Mouse (Mus musculus): ENCODE results near the gene Cbx7.
"Not testable (repeated sequence)": the region's sequence is repeated elsewhere in the genome, so short reads cannot be mapped to it uniquely, and the experiment has no call there.

The Cbx7 gene

GRCm38 (mm10) chr15:79950250-79951025 is 20.5 kb downstream of the Cbx7 start:
- peak in 1 of 2 experiments; percentile 47 for DNase-seq (ENCODE audit: low spot score in 2 of 2)

- DNase-seq (ENCODE audit: low spot score in 2 of 2) = no peak
These were observed 23.2 kb downstream of the Cbx7 start for GRCm38 (mm10) chr15:79947681-79948080.

DNA sequence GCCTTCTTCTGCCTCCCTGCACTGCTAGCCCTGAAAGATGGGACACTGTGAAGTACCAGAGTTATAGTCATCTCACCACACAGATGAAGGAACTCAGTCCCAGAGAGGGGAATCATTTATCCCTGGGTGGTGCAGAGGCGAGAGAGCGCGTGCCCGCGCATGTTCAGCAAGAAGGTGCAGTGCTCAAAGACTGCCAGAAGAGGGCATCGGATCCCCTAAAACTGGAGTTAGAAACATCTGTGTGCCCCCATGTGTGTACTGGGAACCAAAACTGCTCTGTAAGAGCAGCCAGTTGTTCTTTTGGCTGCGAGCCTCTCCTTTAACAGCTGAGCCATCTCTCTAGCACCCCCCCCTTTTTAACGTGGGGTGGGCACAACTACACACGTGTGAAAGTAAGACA is 24.1 kb downstream of the Cbx7 start:
- no peak for DNase-seq (ENCODE audit: low spot score in 2 of 2)

DNA sequence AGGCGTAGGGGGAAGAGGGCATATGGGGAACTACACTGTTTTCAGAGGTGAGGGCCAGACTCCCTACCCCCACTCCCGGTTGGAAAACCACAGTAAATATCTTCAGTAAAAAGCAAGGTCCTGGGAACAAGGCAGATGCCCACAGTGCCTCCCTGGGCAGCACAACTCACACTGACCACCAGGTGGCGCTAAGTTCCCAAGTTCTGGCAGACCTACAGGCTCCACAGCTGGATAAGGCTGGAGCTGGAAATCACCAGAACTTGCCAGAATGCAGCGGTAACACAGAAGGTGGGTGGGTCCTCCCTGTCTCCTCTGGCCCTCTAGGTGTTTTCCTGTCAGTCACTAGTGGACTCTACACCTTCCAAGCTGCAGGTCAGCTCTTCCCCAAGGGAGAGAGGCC is 24.9 kb downstream of the Cbx7 start:
- DNase-seq (ENCODE audit: low spot score in 2 of 2) = peak; percentile 90 to 91

DNA sequence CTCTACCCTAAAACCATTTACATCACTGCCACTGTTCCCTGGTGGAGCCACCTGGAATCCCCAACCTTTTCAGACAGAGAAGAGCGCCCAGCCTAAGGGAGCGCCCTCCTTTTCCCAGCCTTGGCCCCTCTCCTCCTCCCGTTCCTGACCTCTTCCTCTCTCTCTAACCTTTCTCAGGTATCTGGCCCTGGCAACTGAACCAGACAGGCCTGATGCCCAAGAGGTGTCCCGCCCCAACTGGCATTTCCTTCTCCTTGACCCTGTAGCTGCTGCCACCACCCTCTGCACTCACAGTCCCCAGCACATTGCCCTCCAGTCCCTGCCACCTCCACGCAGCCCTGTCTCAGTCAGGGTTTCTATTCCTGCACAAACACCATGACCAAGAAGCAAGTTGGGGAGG is 26.0 kb downstream of the Cbx7 start:
- DNase-seq (ENCODE audit: low spot score in 2 of 2) = no peak

GRCm38 (mm10) chr15:79943584-79943983 is 27.3 kb downstream of the Cbx7 start:
- DNase-seq (ENCODE audit: low spot score in 2 of 2) = no peak

- no peak for DNase-seq (ENCODE audit: low spot score in 2 of 2)
These were observed 28.4 kb downstream of the Cbx7 start for GRCm38 (mm10) chr15:79942541-79942940.

DNA sequence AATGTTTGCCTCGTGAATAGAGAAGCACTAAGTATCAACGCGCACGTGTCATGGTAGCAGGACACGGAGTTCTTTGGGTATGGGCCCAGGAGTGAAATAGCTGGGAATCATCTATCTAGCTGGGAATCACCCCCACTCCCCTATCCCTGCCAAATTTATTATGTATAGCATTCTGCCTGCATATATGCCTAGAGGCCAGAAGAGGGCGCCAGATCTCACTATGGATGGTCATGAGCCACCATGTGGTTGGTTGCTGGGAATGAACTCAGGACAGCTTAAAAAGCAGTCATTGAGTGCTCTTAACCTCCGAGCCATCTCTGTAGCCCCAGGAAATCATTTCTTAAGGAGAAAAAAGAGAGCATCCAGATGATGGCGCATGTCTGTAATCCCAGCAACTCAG is 30.0 kb downstream of the Cbx7 start:
- DNase-seq (ENCODE audit: low spot score in 2 of 2) = no peak

DNA sequence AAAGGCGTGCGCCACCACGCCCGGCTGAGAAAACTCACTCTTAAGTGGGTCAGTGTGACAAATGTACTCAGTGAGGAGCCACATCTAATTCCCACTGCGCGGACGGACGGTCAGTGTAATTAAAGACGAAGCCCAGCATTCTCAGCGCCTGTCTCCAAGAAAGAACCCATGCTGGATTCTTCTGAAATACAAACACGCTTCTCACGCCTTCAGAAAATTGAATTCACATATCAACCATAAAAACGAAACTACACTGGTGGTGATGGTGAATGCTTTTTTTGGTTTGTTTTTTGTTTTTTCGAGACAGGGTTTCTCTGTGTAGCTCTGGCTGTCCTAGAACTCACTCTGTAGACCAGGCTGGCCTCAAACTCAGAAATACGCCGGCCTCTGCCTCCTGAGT is 31.0 kb downstream of the Cbx7 start:
- no peak for DNase-seq (ENCODE audit: low spot score in 2 of 2)

DNA sequence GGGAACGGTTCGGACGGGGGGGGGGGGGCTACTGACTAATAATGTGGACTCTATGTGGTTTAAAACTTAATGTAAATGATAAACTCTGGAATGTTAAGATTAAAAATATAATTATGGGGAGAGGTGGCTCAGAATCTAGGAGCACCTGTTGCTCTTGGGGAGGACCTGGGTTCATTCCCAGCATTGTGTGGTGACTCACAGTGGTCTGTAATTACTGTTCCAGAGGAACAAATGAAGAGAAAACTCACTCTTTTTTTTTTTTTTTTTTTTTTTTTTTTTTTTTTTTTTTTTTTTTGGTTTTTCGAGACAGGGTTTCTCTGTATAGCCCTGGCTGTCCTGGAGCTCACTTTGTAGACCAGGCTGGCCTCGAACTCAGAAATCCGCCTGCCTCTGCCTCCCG is 31.4 kb downstream of the Cbx7 start:
- not testable (repeated sequence) for DNase-seq (ENCODE audit: low spot score in 2 of 2)

DNA sequence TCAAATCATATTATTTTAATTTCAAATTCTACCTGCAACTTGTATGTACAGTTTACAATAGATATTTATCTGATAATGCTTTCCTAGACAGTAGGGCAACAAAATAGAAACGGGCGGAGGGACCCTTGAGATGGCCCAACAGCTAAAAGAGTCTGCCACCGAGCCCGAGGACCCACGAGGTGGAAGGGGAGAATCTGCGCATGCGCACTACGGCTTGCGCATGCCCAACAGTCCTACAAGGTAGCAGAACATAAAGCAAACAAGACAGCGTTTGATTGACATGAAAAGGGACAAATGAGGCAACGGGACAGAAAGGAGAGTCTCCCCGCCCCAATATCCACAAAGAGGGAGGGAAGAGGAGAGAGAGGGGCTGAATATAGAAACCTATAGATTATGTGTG is 31.9 kb downstream of the Cbx7 start:
- DNase-seq (ENCODE audit: low spot score in 2 of 2) = no peak

- DNase-seq (ENCODE audit: low spot score in 2 of 2) = no peak
These were observed 34.6 kb downstream of the Cbx7 start for GRCm38 (mm10) chr15:79936374-79936751.

- DNase-seq (ENCODE audit: low spot score in 2 of 2) = no peak
These were observed 35.1 kb downstream of the Cbx7 start for GRCm38 (mm10) chr15:79935654-79936373.

GRCm38 (mm10) chr15:79934776-79935175 is 36.1 kb downstream of the Cbx7 start:
- no peak for DNase-seq (ENCODE audit: low spot score in 2 of 2)

- no peak for DNase-seq (ENCODE audit: low spot score in 2 of 2)
These were observed 37.0 kb downstream of the Cbx7 start for GRCm38 (mm10) chr15:79933670-79934514.

GRCm38 (mm10) chr15:79933052-79933669 is 37.8 kb downstream of the Cbx7 start:
- DNase-seq (ENCODE audit: low spot score in 2 of 2) = no peak

GRCm38 (mm10) chr15:79932323-79932987 is 38.5 kb downstream of the Cbx7 start:
- peak; percentile 88 to 92 for DNase-seq (ENCODE audit: low spot score in 2 of 2)

DNA sequence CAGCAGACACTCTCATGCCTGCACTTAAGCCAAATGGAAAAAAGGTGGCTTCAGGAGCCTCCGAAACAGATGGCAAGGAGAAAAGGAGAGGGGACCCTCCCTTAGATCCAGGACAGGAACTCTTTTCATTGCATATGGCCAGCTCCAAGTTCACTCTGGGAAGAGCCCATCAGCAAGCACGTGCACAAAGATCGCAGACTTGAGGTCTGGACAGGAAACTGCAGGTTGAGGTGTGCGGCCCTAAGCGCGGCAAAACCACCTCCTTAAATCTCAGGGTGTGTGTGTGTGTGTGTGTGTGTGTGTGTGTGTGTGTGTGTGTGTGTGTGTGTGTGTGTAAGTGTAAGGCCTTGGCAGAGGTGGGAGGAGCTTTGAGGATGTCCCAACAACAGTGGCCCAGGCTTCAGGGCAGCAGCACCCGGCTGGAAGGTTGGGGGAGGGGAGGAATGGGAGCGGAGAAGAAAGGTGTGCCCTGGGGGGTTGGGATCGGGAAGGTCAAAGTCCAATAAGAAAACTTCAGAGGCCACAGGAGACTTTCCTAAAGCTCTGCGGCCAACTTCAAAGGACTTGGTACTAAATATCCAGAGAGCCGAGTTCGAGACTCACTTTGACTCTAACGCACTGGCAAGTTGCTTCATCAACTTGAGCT is 39.3 kb downstream of the Cbx7 start:
- DNase-seq (ENCODE audit: low spot score in 2 of 2) = no peak

GRCm38 (mm10) chr15:79929734-79930133 is 41.2 kb downstream of the Cbx7 start:
- no peak for DNase-seq (ENCODE audit: low spot score in 2 of 2)

DNA sequence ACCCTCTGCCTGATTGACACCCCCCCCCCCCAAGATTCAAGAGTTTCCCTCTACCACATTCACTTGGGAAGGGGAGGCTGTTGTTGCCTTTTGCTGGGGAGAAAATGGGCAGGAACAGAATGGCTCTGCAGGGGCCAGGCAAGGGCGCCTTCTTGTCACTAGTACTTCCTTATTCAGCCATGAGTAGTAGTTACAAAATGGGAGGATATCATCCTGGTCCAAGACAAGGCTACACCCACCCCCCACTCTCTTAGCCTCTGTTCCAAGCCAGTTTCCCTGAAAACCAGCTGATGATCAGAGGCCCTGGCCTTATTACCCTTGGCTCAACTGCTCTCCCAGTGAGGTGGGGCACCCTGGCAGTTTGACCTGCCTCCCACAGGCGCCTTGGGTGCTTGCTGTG is 42.2 kb downstream of the Cbx7 start:
- DNase-seq (ENCODE audit: low spot score in 2 of 2) = no peak

DNA sequence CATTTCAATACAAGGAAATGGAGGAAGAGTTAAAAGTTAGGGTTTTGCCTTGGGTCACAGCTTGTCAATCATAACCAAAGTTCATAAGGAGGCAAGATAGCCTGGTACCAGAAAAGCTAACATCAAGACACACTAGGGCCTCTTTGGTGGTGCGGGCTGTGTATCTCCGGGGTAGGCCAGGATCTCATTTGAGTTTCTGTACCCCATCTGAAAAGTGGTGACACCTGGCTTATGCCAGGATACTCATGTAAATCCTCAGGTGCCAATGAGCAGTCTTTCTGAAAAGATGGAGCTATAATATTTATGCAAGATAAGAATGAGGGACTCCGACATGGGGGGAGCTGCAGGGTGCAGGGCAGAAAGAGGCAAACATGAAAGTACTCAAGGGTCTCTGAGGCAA is 42.6 kb downstream of the Cbx7 start:
- DNase-seq (ENCODE audit: low spot score in 2 of 2) = no peak

Data from frontal cortex, postnatal 36 days (tissue).